Mouse (Mus musculus) C2C12 (cell line): ENCODE results near the gene Eaf1.

ENCODE experiments used
- CEBPB ChIP-seq: IDR thresholded peaks from one replicate; pipeline ENCODE4 v1.6.1; 2011; ENCODE audit warnings: low read depth, mild to moderate bottlenecking, control low read depth, moderate library complexity
- CTCF ChIP-seq: IDR thresholded peaks from one replicate; pipeline ENCODE4 v1.5.1; 2011; ENCODE audit not compliant: control insufficient read depth, insufficient read depth, insufficient read length
- FOSL1 ChIP-seq: IDR thresholded peaks from one replicate; pipeline ENCODE4 v1.8.0; 2011; ENCODE audit warnings: mild to moderate bottlenecking, low read length; ENCODE audit not compliant: poor library complexity, insufficient read depth, severe bottlenecking
- MYOD1 ChIP-seq: IDR thresholded peaks from one replicate; pipeline ENCODE4 v1.6.1; 2011; ENCODE audit warnings: low read depth; ENCODE audit not compliant: control insufficient read depth, insufficient read length
- USF1 ChIP-seq: IDR thresholded peaks from one replicate; pipeline ENCODE4 v1.6.1; 2011; ENCODE audit warnings: low read depth, mild to moderate bottlenecking, control low read depth, moderate library complexity

DNA sequence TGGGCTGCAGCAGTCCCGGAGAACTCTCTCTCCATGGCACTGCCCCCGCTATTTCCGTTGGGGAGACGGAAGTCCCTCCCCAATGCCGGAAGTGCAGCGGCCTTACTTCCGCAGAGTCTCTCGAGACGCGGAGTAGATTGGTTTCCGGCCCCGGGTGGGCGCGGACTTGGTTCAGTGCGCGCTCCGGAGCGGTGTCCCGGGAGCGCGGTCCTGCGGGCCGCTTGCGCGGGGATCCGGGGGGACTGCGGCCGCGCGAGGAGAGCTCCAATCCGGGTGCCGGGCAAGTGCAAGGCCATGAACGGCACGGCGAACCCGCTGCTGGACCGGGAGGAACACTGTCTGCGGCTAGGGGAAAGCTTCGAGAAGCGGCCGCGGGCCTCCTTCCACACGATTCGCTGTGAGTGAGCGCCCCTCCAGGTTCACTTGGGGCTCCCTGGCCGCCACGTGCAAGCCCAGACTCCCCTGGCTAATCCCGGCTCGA lies 816 bp downstream of the Eaf1 start, which contains the start of gene Mettl6:
- TF ChIP-seq CTCF (no peak), FOSL1 (no peak), CEBPB (no peak), USF1 (no peak), MYOD1 (no peak)
